Mouse (Mus musculus) layer of hippocampus, adult 18-20 months (tissue): Measurements from ENCODE around the gene Guk1. TPM values are rescaled to one million over a fixed set of nuclear protein-coding genes. Genes with fewer than 3 reads are reported as not detected.
A peak's percentile ranks its signal among the peaks of the same experiment; 100 is the strongest.

Experiments
- DNase-seq, 2 experiments: peaks; one replicate each; pipeline ENCODE4 v3.0.0; 2022; ENCODE audit warnings: low spot score in 2 of 2
- total RNA-seq, 2 experiments: library from RNA; stranded (reverse); gene quantifications; 2 replicates each; pipeline ENCODE4 v1.2.3; 2021

The Guk1 gene
- total RNA-seq, 2 experiments from 2014 or later = 148 to 152 TPM

- no peak for DNase-seq
Observed at GRCm38 (mm10) chr11:59165616-59166241, 26.3 kb downstream of the Guk1 start.

- DNase-seq = no peak
Observed at GRCm38 (mm10) chr11:59164384-59164783, 27.6 kb downstream of the Guk1 start.

- peak; percentile 99 for DNase-seq
Observed at GRCm38 (mm10) chr11:59163255-59164236, 28.5 kb downstream of the Guk1 start, which contains the start of gene Iba57. Iba57 (minus strand) TSS chr11:59163739.

GRCm38 (mm10) chr11:59162443-59163254, 29.4 kb downstream of the Guk1 start:
- no peak for DNase-seq

GRCm38 (mm10) chr11:59161398-59161797, 30.6 kb downstream of the Guk1 start:
- no peak for DNase-seq

- no peak for DNase-seq
Observed at GRCm38 (mm10) chr11:59159558-59159957, 32.5 kb downstream of the Guk1 start.

GRCm38 (mm10) chr11:59159099-59159498, 32.9 kb downstream of the Guk1 start:
- DNase-seq = no peak

GRCm38 (mm10) chr11:59155900-59156299, 36.1 kb downstream of the Guk1 start:
- DNase-seq = no peak

- no peak for DNase-seq
Observed at GRCm38 (mm10) chr11:59154220-59154619, 37.8 kb downstream of the Guk1 start.

- no peak for DNase-seq
Observed at GRCm38 (mm10) chr11:59151729-59152128, 40.3 kb downstream of the Guk1 start.

- no peak for DNase-seq
Observed at GRCm38 (mm10) chr11:59149302-59149701, 42.7 kb downstream of the Guk1 start.

- no peak for DNase-seq
Observed at GRCm38 (mm10) chr11:59142962-59143361, 49.0 kb downstream of the Guk1 start.

- DNase-seq = no peak
Observed at GRCm38 (mm10) chr11:59141772-59142370, 50.1 kb downstream of the Guk1 start.

- no peak for DNase-seq
Observed at GRCm38 (mm10) chr11:59138537-59139486, 53.2 kb downstream of the Guk1 start.

GRCm38 (mm10) chr11:59136994-59137706, 54.9 kb downstream of the Guk1 start:
- DNase-seq = no peak

GRCm38 (mm10) chr11:59135904-59136452, 56.0 kb downstream of the Guk1 start, which contains the start of gene Obscn:
Obscn (minus strand) TSS chr11:59136402.
- no peak for DNase-seq

- DNase-seq = no peak
Observed at GRCm38 (mm10) chr11:59135051-59135820, 56.8 kb downstream of the Guk1 start.
